Mouse (Mus musculus) heart, adult 2 months (tissue): ENCODE measurements around the gene Zfp46. TPM values are rescaled to one million over a fixed set of nuclear protein-coding genes. Genes with fewer than 3 reads are reported as not detected.

Experiments used
- DNase-seq, 2 experiments: peaks; one replicate each; pipeline ENCODE4 v3.0.0; 2021
- H3K27ac ChIP-seq: fragments of 200-600 bp; 2 replicates; pipeline ENCODE4 v1.8.1; 2022
- H3K27me3 ChIP-seq: fragments of 200-500 bp; 2 replicates; pipeline ENCODE4 v1.6.1; 2012; ENCODE audit warnings: mild to moderate bottlenecking, low read length, inconsistent platforms, mixed read lengths; ENCODE audit not compliant: control insufficient read depth, insufficient read depth
- H3K36me3 ChIP-seq: fragments of 200-500 bp; 2 replicates; pipeline ENCODE4 v1.6.1; 2012; ENCODE audit warnings: low read length, inconsistent platforms; ENCODE audit not compliant: control insufficient read depth, insufficient read depth
- H3K4me1 ChIP-seq: fragments of 200-500 bp; 2 replicates; pipeline ENCODE4 v1.6.1; 2011; ENCODE audit warnings: low read length; ENCODE audit not compliant: control insufficient read depth, insufficient read depth
- H3K4me3 ChIP-seq: fragments of 200-600 bp; 2 replicates; pipeline ENCODE4 v1.8.1; 2022
- H3K79me2 ChIP-seq: fragments of 200-500 bp; replicated peaks from 2 replicates; pipeline ENCODE4 v1.6.1; 2012; ENCODE audit warnings: mild to moderate bottlenecking, inconsistent platforms, low read length, moderate library complexity, mixed read lengths; ENCODE audit not compliant: control insufficient read depth, insufficient read depth
- H3K9ac ChIP-seq: fragments of 200-500 bp; 2 replicates; pipeline ENCODE4 v1.6.1; 2012; ENCODE audit warnings: low read depth, mild to moderate bottlenecking, control low read depth, inconsistent platforms, low read length, mixed read lengths
- CTCF ChIP-seq: fragments of 200-600 bp; IDR thresholded peaks from 2 replicates; pipeline ENCODE4 v1.8.1; 2022; ENCODE audit warnings: antibody characterized with exemption, mild to moderate bottlenecking, moderate library complexity
- EP300 ChIP-seq: fragments of 200-500 bp; IDR thresholded peaks from 2 replicates; pipeline ENCODE4 v1.6.1; 2011; ENCODE audit warnings: low read depth, low read length, control low read depth; ENCODE audit not compliant: insufficient read depth
- POLR2A ChIP-seq: fragments of 200-500 bp; IDR thresholded peaks from 2 replicates; pipeline ENCODE4 v1.6.1; 2011; ENCODE audit warnings: mild to moderate bottlenecking, low read depth, low read length, control low read depth; ENCODE audit not compliant: insufficient read depth
- WGBS: fragments of 180-500 bp; shearing (Covaris S2); methylation state at CpG from one replicate; pipeline ENCODE4 v1.1.7; 2018; 5-methylcytosine and 5-hydroxymethylcytosine counted together
- intact Hi-C: fragments of 180-260 bp; cut with DNase I; formaldehyde crosslinking; loops from one replicate; pipeline ENCODE4 v1.15.1; 2025
- polyA plus RNA-seq: library from polyadenylated mRNA; depleted of rRNA; stranded (reverse); fragments of >200 nt; gene quantifications from 2 replicates; pipeline ENCODE4 v1.2.3, GENCODE M21; 2012
- total RNA-seq, 2 experiments: library from RNA; stranded (reverse); gene quantifications; 2 replicates each; pipeline ENCODE4 v1.2.3; 2021

The Zfp46 gene
- total and polyA plus RNA-seq, 3 experiments, result 32.1 to 39.6 (median 33.7) TPM

- intact Hi-C loops, result no loop called here
- Histone ChIP-seq H3K27me3 (no peaks in the 10 kb centered on the region), H3K4me3 (no peak overlapping the region), H3K9ac (no peak overlapping the region), H3K27ac (no peak overlapping the region), H3K79me2 (0 out of 2 replicates have a peak, but pooled peaks cover 3% of the 10 kb centered on the region), H3K4me1 (peaks cover 1% of the 10 kb centered on the region; the same call in 1 of the 2 replicates), H3K36me3 (peaks cover 6% of the 10 kb centered on the region)
- 80% methylated on average over 39 of the region's 39 CpGs for WGBS
- TF ChIP-seq EP300 (no peak), POLR2A (no peak), CTCF (no peak)
- no peak for DNase-seq
These were observed 6.5 kb downstream of the Zfp46 start for GRCm38 (mm10) chr4:136290781-136291595.

GRCm38 (mm10) chr4:136291692-136292091, 7.2 kb downstream of the Zfp46 start:
- no peak overlapping the region for H3K4me3 ChIP-seq
- DNase-seq, result no peak
- H3K79me2 ChIP-seq, result 0 out of 2 replicates have a peak, but pooled peaks cover 3% of the 10 kb centered on the region
- WGBS, result 53% methylated on average over 6 of the region's 6 CpGs
- H3K27me3 ChIP-seq, result no peaks in the 10 kb centered on the region
- no peak overlapping the region for H3K27ac ChIP-seq
- intact Hi-C loops, result no loop called here
- H3K36me3 ChIP-seq, result peaks cover 4% of the 10 kb centered on the region
- H3K9ac ChIP-seq, result no peak overlapping the region
- H3K4me1 ChIP-seq, result no peaks in the 10 kb centered on the region
- TF ChIP-seq EP300 (no peak), POLR2A (no peak), CTCF (no peak)

- no peaks in the 10 kb centered on the region for H3K4me1 ChIP-seq
- intact Hi-C loops, result loop anchor here (5.0 kb wide), 1 partner anchor 34 kb away; no protein-coding TSS in a partner anchor
- no peak for TF ChIP-seq CTCF
- TF ChIP-seq POLR2A, result no peak
- no peak for TF ChIP-seq EP300
These were observed 11.5 kb downstream of the Zfp46 start for GRCm38 (mm10) chr4:136295941-136296340.

GRCm38 (mm10) chr4:136302462-136302861, 18.0 kb downstream of the Zfp46 start:
- intact Hi-C loops, result no loop called here
- TF ChIP-seq EP300, result no peak
- TF ChIP-seq POLR2A, result no peak
- TF ChIP-seq CTCF, result no peak
- WGBS, result 25% methylated on average over 4 of the region's 4 CpGs
- Histone ChIP-seq H3K36me3 (no peaks in the 10 kb centered on the region), H3K27me3 (no peaks in the 10 kb centered on the region), H3K9ac (no peak overlapping the region), H3K27ac (no peak overlapping the region), H3K4me1 (no peaks in the 10 kb centered on the region), H3K4me3 (no peak overlapping the region), H3K79me2 (no peaks in the 10 kb centered on the region)
- DNase-seq, result no peak

More at GRCm38 (mm10) chr4:136295941-136296340, 11.5 kb downstream of the Zfp46 start:
- Histone ChIP-seq H3K36me3 (no peaks in the 10 kb centered on the region; the same call in 1 of the 2 replicates), H3K27me3 (no peaks in the 10 kb centered on the region), H3K27ac (no peak overlapping the region), H3K79me2 (no peaks in the 10 kb centered on the region), H3K9ac (no peak overlapping the region), H3K4me3 (no peak overlapping the region)
- 60% methylated on average over 7 of the region's 7 CpGs for WGBS
- DNase-seq, result no peak

- intact Hi-C loops, result no loop called here
- H3K9ac ChIP-seq, result no peak overlapping the region
These were observed 19.7 kb downstream of the Zfp46 start for GRCm38 (mm10) chr4:136304181-136304580.

GRCm38 (mm10) chr4:136308355-136308754, 23.9 kb downstream of the Zfp46 start:
- Histone ChIP-seq H3K4me3 (no peak overlapping the region), H3K27me3 (no peaks in the 10 kb centered on the region), H3K9ac (no peak overlapping the region), H3K27ac (no peak overlapping the region), H3K36me3 (peaks cover 6% of the 10 kb centered on the region), H3K79me2 (peaks cover 7% of the 10 kb centered on the region), H3K4me1 (peaks cover 9% of the 10 kb centered on the region)
- intact Hi-C loops, result no loop called here
- no peak for TF ChIP-seq POLR2A
- WGBS, result 78% methylated on average over 2 of the region's 2 CpGs
- DNase-seq, result no peak

More at GRCm38 (mm10) chr4:136304181-136304580, 19.7 kb downstream of the Zfp46 start:
- WGBS, result 39% methylated on average over 2 of the region's 2 CpGs
- no peaks in the 10 kb centered on the region for H3K36me3 ChIP-seq
- TF ChIP-seq CTCF, result no peak
- no peak for TF ChIP-seq POLR2A
- no peak for TF ChIP-seq EP300
- no peak for DNase-seq
- no peak overlapping the region for H3K27ac ChIP-seq
- H3K4me1 ChIP-seq, result no peaks in the 10 kb centered on the region
- H3K79me2 ChIP-seq, result no peaks in the 10 kb centered on the region
- H3K27me3 ChIP-seq, result no peaks in the 10 kb centered on the region
- H3K4me3 ChIP-seq, result no peak overlapping the region
